Mouse (Mus musculus): ENCODE results near the gene Mogat2.

Mogat2 gene

GRCm38 (mm10) chr7:99235657-99236056 is 2.8 kb downstream of the Mogat2 start:
- no peak for ATAC-seq (ENCODE audit: low TSS enrichment)

GRCm38 (mm10) chr7:99234916-99235315 is 3.5 kb downstream of the Mogat2 start:
- ATAC-seq (ENCODE audit: low TSS enrichment) = no peak

- ATAC-seq (ENCODE audit: low TSS enrichment) = no peak
Measured at GRCm38 (mm10) chr7:99232571-99232970, 5.8 kb downstream of the Mogat2 start.

- no peak for ATAC-seq (ENCODE audit: low TSS enrichment)
Measured at GRCm38 (mm10) chr7:99230061-99230747, 8.2 kb downstream of the Mogat2 start.

GRCm38 (mm10) chr7:99229411-99229810 is 9.0 kb downstream of the Mogat2 start:
- peak; percentile 69; the same call in 1 of the 2 replicates for ATAC-seq (ENCODE audit: low TSS enrichment)

- no peak for ATAC-seq (ENCODE audit: low TSS enrichment)
Measured at GRCm38 (mm10) chr7:99228825-99229224, 9.6 kb downstream of the Mogat2 start.

GRCm38 (mm10) chr7:99227267-99227666 is 11.2 kb downstream of the Mogat2 start:
- no peak for ATAC-seq (ENCODE audit: low TSS enrichment)

GRCm38 (mm10) chr7:99226662-99227061 is 11.8 kb downstream of the Mogat2 start:
- ATAC-seq (ENCODE audit: low TSS enrichment) = no peak

GRCm38 (mm10) chr7:99225421-99225820 is 13.0 kb downstream of the Mogat2 start:
- ATAC-seq (ENCODE audit: low TSS enrichment) = no peak

GRCm38 (mm10) chr7:99224648-99225190 is 13.7 kb downstream of the Mogat2 start:
- ATAC-seq (ENCODE audit: low TSS enrichment) = no peak

GRCm38 (mm10) chr7:99224225-99224624 is 14.2 kb downstream of the Mogat2 start:
- 0 out of 2 replicates have a peak, but pooled peaks have one; percentile 41 for ATAC-seq (ENCODE audit: low TSS enrichment)

GRCm38 (mm10) chr7:99217338-99218074 is 20.9 kb downstream of the Mogat2 start:
- ATAC-seq (ENCODE audit: low TSS enrichment) = peak; percentile 52

- no peak for ATAC-seq (ENCODE audit: low TSS enrichment)
Measured at GRCm38 (mm10) chr7:99215347-99215855, 23.0 kb downstream of the Mogat2 start.

- no peak for ATAC-seq (ENCODE audit: low TSS enrichment)
Measured at GRCm38 (mm10) chr7:99214621-99215185, 23.7 kb downstream of the Mogat2 start.

GRCm38 (mm10) chr7:99213686-99214085 is 24.7 kb downstream of the Mogat2 start:
- ATAC-seq (ENCODE audit: low TSS enrichment) = no peak

GRCm38 (mm10) chr7:99213056-99213455 is 25.4 kb downstream of the Mogat2 start:
- ATAC-seq (ENCODE audit: low TSS enrichment) = no peak

GRCm38 (mm10) chr7:99208704-99209103 is 29.7 kb downstream of the Mogat2 start:
- no peak for ATAC-seq (ENCODE audit: low TSS enrichment)

- no peak for ATAC-seq (ENCODE audit: low TSS enrichment)
Measured at GRCm38 (mm10) chr7:99206364-99206763, 32.1 kb downstream of the Mogat2 start.

- no peak for ATAC-seq (ENCODE audit: low TSS enrichment)
Measured at GRCm38 (mm10) chr7:99202163-99202562, 36.3 kb downstream of the Mogat2 start.

GRCm38 (mm10) chr7:99200290-99200689 is 38.1 kb downstream of the Mogat2 start:
- ATAC-seq (ENCODE audit: low TSS enrichment) = no peak

GRCm38 (mm10) chr7:99199451-99200175 is 38.8 kb downstream of the Mogat2 start:
- ATAC-seq (ENCODE audit: low TSS enrichment) = no peak

GRCm38 (mm10) chr7:99198811-99199210 is 39.6 kb downstream of the Mogat2 start:
- ATAC-seq (ENCODE audit: low TSS enrichment) = no peak

Measured in frontal cortex, adult (tissue).